Mouse (Mus musculus) myocyte (in vitro differentiated cells): ENCODE data around the gene Ptpdc1.

Experiments
- CEBPB ChIP-seq: IDR thresholded peaks from 2 replicates; pipeline ENCODE4 v1.6.1; 2011; ENCODE audit warnings: mild to moderate bottlenecking, moderate library complexity; ENCODE audit not compliant: poor library complexity, insufficient read depth, severe bottlenecking
- E2F4 ChIP-seq: IDR thresholded peaks from one replicate; pipeline ENCODE4 v1.6.1; 2011; ENCODE audit warnings: mild to moderate bottlenecking, control low read depth, moderate library complexity; ENCODE audit not compliant: insufficient read depth
- MAX ChIP-seq: IDR thresholded peaks from one replicate; pipeline ENCODE4 v1.6.1; 2011; ENCODE audit warnings: low read depth, mild to moderate bottlenecking, control low read depth
- MYOG ChIP-seq, 3 experiments: IDR thresholded peaks; one replicate each; pipeline ENCODE4 v1.6.1; 2011; ENCODE audit warnings: control low read depth in 2 of 3, low read depth in 2 of 3, mild to moderate bottlenecking in 2 of 3; ENCODE audit not compliant: insufficient read length in 2 of 3, control insufficient read depth in 1 of 3, insufficient read depth in 1 of 3
- POLR2A ChIP-seq: IDR thresholded peaks from one replicate; pipeline ENCODE4 v1.6.1; 2011; ENCODE audit warnings: low read depth, mild to moderate bottlenecking, control low read depth, moderate library complexity; ENCODE audit not compliant: insufficient read length
- POLR2AphosphoS2 ChIP-seq: IDR thresholded peaks from one replicate; pipeline ENCODE4 v1.6.1; 2011; ENCODE audit warnings: low read depth, control low read depth; ENCODE audit not compliant: insufficient read length
- SRF ChIP-seq: IDR thresholded peaks from one replicate; pipeline ENCODE4 v1.6.1; 2011; ENCODE audit warnings: low read depth; ENCODE audit not compliant: control insufficient read depth, insufficient read length
- TCF12 ChIP-seq: IDR thresholded peaks from one replicate; pipeline ENCODE4 v1.6.1; 2011; ENCODE audit warnings: mild to moderate bottlenecking, control low read depth; ENCODE audit not compliant: poor library complexity, insufficient read depth, severe bottlenecking
- USF1 ChIP-seq: IDR thresholded peaks from one replicate; pipeline ENCODE4 v1.6.1; 2011; ENCODE audit warnings: low read depth, mild to moderate bottlenecking, control low read depth, moderate library complexity

DNA sequence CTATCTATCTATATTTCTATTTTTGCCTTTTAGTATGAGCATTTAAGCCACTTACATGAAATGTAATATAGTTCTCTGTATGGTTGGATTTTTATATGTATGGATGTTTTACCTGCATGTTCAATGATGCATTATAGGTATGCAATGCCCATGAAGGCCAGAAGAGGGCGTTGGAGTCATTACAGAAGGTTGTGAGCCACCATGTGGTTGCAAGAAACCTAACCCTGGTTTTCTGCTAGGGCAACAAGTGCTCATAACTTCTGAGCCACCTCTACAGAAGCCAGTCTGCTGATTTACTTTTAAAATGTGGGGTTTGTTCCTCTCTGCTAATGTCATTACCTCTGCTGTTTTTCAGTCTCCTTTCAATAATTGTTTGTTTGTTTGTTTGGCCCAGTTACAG, 25.2 kb upstream of the Ptpdc1 start:
- no peak for TF ChIP-seq E2F4
- no peak for TF ChIP-seq POLR2A
- TF ChIP-seq POLR2AphosphoS2: no peak
- no peak for TF ChIP-seq MYOG (IDR thresholded peaks at IDR 0.05; ENCODE audit: control insufficient read depth in 1 of 3, insufficient read depth in 1 of 3, insufficient read length in 2 of 3, low read depth in 2 of 3)
- TF ChIP-seq TCF12: no peak
- TF ChIP-seq USF1: no peak
- no peak for TF ChIP-seq SRF
- TF ChIP-seq CEBPB: no peak
- no peak for TF ChIP-seq MAX
